Mouse (Mus musculus) limb, embryonic 14.5 days (tissue): Measurements from ENCODE around the gene Nme2. TPM values are rescaled to one million over a fixed set of nuclear protein-coding genes. Genes with fewer than 3 reads are reported as not detected.

ENCODE experiments used
- ATAC-seq: fragments of 200-750 bp; cut with Nextera tagmentation; 2 replicates; pipeline ENCODE4 v1.8.0; 2017; ENCODE audit warnings: low read depth, moderate number of reproducible peaks, moderate TSS enrichment; ENCODE audit not compliant: low FRiP score
- DNase-seq: peaks from one replicate; pipeline ENCODE4 v3.0.0-alpha.2; 2015; ENCODE audit warnings: low spot score
- H3K27ac ChIP-seq: fragments of 300-500 bp; sonication (generic); replicated peaks from 2 replicates; pipeline ENCODE4 v1.5.1; 2014; ENCODE audit warnings: low read depth, mild to moderate bottlenecking, low read length, moderate library complexity, mixed read lengths
- H3K27me3 ChIP-seq: fragments of 300-500 bp; sonication (generic); 2 replicates; pipeline ENCODE4 v1.6.1; 2014; ENCODE audit warnings: low read length, mixed read lengths; ENCODE audit not compliant: control insufficient read depth, insufficient read depth
- H3K36me3 ChIP-seq: fragments of 300-500 bp; sonication (generic); 2 replicates; pipeline ENCODE4 v1.6.1; 2014; ENCODE audit warnings: mild to moderate bottlenecking, low read length, moderate library complexity, mixed read lengths; ENCODE audit not compliant: control insufficient read depth, insufficient read depth
- H3K4me1 ChIP-seq: fragments of 300-500 bp; sonication (generic); 2 replicates; pipeline ENCODE4 v1.6.1; 2014; ENCODE audit warnings: antibody characterized with exemption, low read length, mixed read lengths; ENCODE audit not compliant: control insufficient read depth, insufficient read depth
- H3K4me2 ChIP-seq: fragments of 300-500 bp; sonication (generic); replicated peaks from 2 replicates; pipeline ENCODE4 v1.6.1; 2014; ENCODE audit warnings: low read depth, mild to moderate bottlenecking, low read length, moderate library complexity; ENCODE audit not compliant: severe bottlenecking
- H3K4me3 ChIP-seq: fragments of 300-500 bp; sonication (generic); replicated peaks from 2 replicates; pipeline ENCODE4 v1.5.1; 2014; ENCODE audit warnings: low read length
- H3K9ac ChIP-seq: fragments of 300-500 bp; sonication (generic); 2 replicates; pipeline ENCODE4 v1.6.1; 2014; ENCODE audit warnings: mild to moderate bottlenecking, low read depth, low read length, moderate library complexity; ENCODE audit not compliant: severe bottlenecking
- H3K9me3 ChIP-seq: fragments of 300-500 bp; sonication (generic); 2 replicates; pipeline ENCODE4 v1.6.1; 2016; ENCODE audit warnings: low read length; ENCODE audit not compliant: control insufficient read depth
- POLR2A ChIP-seq: fragments of 200-500 bp; IDR thresholded peaks from 2 replicates; pipeline ENCODE4 v1.8.0; 2012; ENCODE audit warnings: inconsistent platforms, mild to moderate bottlenecking, moderate library complexity, borderline replicate concordance; ENCODE audit not compliant: insufficient read depth, insufficient read length; ENCODE audit errors: extremely low read depth
- WGBS: fragments of 180-500 bp; shearing (Covaris S2); extraction: QIAGEN DNeasy Blood & Tissue Kit; methylation state at CpG from one replicate; pipeline ENCODE4 v1.1.7; 2014; 5-methylcytosine and 5-hydroxymethylcytosine counted together
- polyA plus RNA-seq, 2 experiments: library from polyadenylated mRNA; depleted of rRNA in 1 of 2; stranded (reverse) in 1 of 2; unstranded in 1 of 2; fragments of >200 nt; fragmentation: Nextera tagmentation in 1 of 2; extraction: Ambion mirVana in 1 of 2; gene quantifications; 2 replicates each; pipeline versions ENCODE4 v1.2.1 to v1.2.3; 2012 to 2014

Gene Nme2
- polyA plus RNA-seq, 2 experiments: 389 to 434 TPM

- no peaks in the 10 kb centered on the region for H3K27me3 ChIP-seq
- H3K9ac ChIP-seq: peak within 1 kb of the TSS; percentile 90
- peak within 1 kb of the TSS; percentile 91 for H3K4me3 ChIP-seq
- H3K4me1 ChIP-seq: peaks cover 8% of the 10 kb centered on the region
- peak; percentile 92 for DNase-seq
- H3K9me3 ChIP-seq: no peaks in the 10 kb centered on the region
- ATAC-seq: peak; percentile 93
- H3K4me2 ChIP-seq: peak within 1 kb of the TSS; percentile 78
- TF ChIP-seq POLR2A: peak; percentile 59; the same call in 1 of the 2 replicates
- H3K27ac ChIP-seq: peak within 1 kb of the TSS; percentile 90
- WGBS: under 1% methylated on average over 38 of the region's 70 CpGs
- no peaks in the 10 kb centered on the region for H3K36me3 ChIP-seq
These were observed 39.8 kb upstream of the Nme2 start, which contains the start of gene Spag9 for GRCm38 (mm10) chr11:93995720-93996305. Gene Spag9 (plus strand): TSS chr11:93996091.

GRCm38 (mm10) chr11:93995111-93995719, 39.2 kb upstream of the Nme2 start:
- no peaks in the 10 kb centered on the region for H3K27me3 ChIP-seq
- peaks cover 8% of the 10 kb centered on the region for H3K4me1 ChIP-seq
- H3K36me3 ChIP-seq: no peaks in the 10 kb centered on the region
- TF ChIP-seq POLR2A: no peak
- H3K27ac ChIP-seq: peak overlapping the region; percentile 90
- DNase-seq (peak; percentile 71), ATAC-seq (peak; percentile 16)
- H3K9me3 ChIP-seq: no peaks in the 10 kb centered on the region
- H3K4me2 ChIP-seq: peak overlapping the region; percentile 65
- H3K9ac ChIP-seq: peak overlapping the region; percentile 90
- WGBS: 5% methylated on average over 15 of the region's 15 CpGs
- peak overlapping the region; percentile 91 for H3K4me3 ChIP-seq

GRCm38 (mm10) chr11:93994531-93994930, 38.5 kb upstream of the Nme2 start:
- H3K4me1 ChIP-seq: peaks cover 8% of the 10 kb centered on the region
- no peak overlapping the region for H3K9ac ChIP-seq
- ATAC-seq (no peak), DNase-seq (no peak)
- H3K9me3 ChIP-seq: no peaks in the 10 kb centered on the region
- H3K4me2 ChIP-seq: peak overlapping the region; percentile 65
- no peaks in the 10 kb centered on the region for H3K36me3 ChIP-seq
- 66% methylated on average over 5 of the region's 5 CpGs for WGBS
- TF ChIP-seq POLR2A: no peak
- peak overlapping the region; percentile 90 for H3K27ac ChIP-seq
- no peaks in the 10 kb centered on the region for H3K27me3 ChIP-seq
- H3K4me3 ChIP-seq: no peak overlapping the region

- Histone ChIP-seq H3K36me3 (no peaks in the 10 kb centered on the region), H3K4me3 (no peak overlapping the region), H3K27ac (no peak overlapping the region), H3K9me3 (no peaks in the 10 kb centered on the region), H3K4me1 (no peaks in the 10 kb centered on the region), H3K4me2 (no peak overlapping the region), H3K9ac (no peak overlapping the region), H3K27me3 (no peaks in the 10 kb centered on the region)
- ATAC-seq (no peak), DNase-seq (no peak)
- 63% methylated on average over 12 of the region's 12 CpGs for WGBS
- TF ChIP-seq POLR2A: no peak
These were observed 32.4 kb upstream of the Nme2 start for GRCm38 (mm10) chr11:93988328-93989062.

- DNase-seq (no peak), ATAC-seq (no peak)
- Histone ChIP-seq H3K4me3 (no peak overlapping the region), H3K9ac (no peak overlapping the region), H3K36me3 (no peaks in the 10 kb centered on the region), H3K9me3 (no peaks in the 10 kb centered on the region), H3K4me2 (no peak overlapping the region), H3K4me1 (no peaks in the 10 kb centered on the region), H3K27me3 (no peaks in the 10 kb centered on the region), H3K27ac (no peak overlapping the region)
- 70% methylated on average over 8 of the region's 8 CpGs for WGBS
- no peak for TF ChIP-seq POLR2A
These were observed 31.7 kb upstream of the Nme2 start for GRCm38 (mm10) chr11:93987625-93988327.
